Mouse (Mus musculus) frontal cortex, postnatal 14 days (tissue): ENCODE measurements at regions not wholly inside any gene's neighbourhood (a gene's known extent, or its start where the extent isn't known, plus 50 kb on each side); places are given as distances from the start of the nearest gene placed in this dataset.
"Not testable (repeated sequence)": the region's sequence is repeated elsewhere in the genome, so short reads cannot be mapped to it uniquely, and the experiment has no call there.

ENCODE experiments used
- DNase-seq, 2 experiments: peaks; one replicate each; pipeline ENCODE4 v3.0.0; 2022; ENCODE audit warnings: low spot score in 2 of 2

DNA sequence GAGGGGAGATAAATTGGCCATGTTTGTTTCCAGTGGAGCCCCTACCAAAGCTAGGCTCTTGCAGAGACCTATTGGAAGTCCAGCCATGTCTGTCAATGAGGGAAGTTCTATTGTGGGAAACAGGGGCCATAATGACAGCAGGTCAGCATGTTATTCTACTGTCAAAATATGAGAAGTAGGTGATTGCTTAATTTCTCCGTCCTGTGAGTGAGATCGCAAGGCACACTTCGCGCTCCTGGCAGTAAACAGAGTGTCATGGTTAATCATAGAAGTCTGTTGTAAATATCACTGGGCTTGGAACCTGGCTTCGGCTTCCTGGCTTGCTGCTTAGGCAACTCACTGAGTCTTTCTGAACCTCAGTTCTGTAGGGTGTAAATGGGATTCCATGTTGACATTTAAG, 72.5 kb upstream of the Ccdc122 start:
- no peak for DNase-seq

DNA sequence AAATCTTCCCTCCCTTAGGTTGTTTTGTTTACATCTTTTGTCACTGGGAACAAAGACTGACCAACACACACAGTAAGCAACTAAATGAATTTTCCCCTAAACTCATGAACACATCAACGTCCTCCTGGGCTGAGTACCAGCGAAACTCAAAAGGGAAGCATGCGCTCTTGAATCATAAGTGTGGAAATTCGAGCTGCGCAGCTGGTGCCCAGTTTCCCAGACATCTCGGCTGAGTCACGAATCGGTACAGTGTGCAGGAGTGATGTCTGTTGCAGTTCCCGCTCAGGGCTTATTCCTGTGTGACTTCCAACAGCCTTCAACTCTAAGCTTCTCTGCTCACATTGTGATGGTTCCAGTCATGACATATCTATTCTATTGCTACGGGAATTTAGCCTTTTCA, 77.7 kb upstream of the Ccdc122 start:
- DNase-seq: peak; percentile 29 to 56

DNA sequence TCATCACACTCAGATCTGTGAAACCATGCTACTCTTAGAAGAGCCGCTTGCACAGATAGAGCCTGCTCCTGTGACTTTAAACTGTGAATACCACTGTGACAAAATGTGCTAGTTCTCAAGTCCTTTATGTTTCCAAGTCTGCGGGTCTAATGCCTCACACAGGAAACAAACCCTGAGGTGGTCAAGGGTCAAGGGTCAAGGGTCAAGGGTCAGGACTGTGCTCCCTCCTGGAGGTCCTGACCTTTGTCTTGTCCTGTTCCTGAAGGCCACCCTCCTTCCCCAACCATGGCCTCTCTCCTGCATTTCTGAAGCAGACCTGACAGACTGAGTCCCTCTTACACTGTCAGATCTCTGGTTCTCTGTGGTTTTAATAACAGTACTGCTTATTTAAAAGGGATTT, 79.4 kb upstream of the Ccdc122 start:
- DNase-seq: no peak

DNA sequence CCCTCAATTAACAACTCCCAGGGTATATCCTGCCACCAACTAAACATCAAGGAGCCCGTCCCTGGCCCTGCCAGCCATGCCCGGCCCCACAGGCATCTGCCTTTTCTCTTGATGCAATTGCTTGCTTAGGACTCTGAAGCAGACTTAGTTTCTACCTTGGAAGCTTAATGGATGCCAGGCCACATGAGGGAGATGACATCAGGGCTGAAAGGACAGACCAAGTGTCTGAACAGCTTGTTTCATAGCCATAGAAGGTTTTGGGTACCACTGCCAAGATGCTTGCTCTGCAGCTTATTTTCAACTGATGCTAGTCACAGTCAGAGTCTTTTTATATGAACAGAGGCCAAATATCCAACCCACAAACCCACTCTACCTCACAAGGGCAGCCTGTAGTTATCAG, 83.4 kb upstream of the Ccdc122 start:
- DNase-seq: no peak

GRCm38 (mm10) chr14:76951450-76951849, 85.1 kb upstream of the Ccdc122 start:
- peak in 1 of 2 experiments; percentile 26 for DNase-seq

GRCm38 (mm10) chr14:76949388-76949787, 87.2 kb upstream of the Ccdc122 start:
- DNase-seq: no peak

DNA sequence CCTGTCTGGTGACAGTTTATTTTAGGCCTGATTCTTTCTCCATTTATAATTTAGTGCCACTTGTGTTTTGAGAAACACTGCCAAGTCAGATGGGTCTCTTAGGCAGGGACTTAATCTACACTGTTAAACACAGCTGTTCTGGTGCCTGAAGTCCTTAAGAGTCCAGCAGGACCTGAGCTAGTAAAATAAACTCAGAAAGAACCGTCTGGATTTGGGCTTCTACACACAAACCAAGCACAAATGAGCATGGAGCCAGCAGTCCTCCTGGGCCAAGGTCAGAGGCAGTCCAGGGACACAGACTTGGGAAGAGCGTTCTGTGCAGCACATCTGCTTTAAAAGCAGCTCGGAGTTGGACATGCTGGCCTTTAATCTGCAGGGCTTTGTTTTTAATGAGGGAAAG, 87.6 kb upstream of the Ccdc122 start:
- no peak for DNase-seq

DNA sequence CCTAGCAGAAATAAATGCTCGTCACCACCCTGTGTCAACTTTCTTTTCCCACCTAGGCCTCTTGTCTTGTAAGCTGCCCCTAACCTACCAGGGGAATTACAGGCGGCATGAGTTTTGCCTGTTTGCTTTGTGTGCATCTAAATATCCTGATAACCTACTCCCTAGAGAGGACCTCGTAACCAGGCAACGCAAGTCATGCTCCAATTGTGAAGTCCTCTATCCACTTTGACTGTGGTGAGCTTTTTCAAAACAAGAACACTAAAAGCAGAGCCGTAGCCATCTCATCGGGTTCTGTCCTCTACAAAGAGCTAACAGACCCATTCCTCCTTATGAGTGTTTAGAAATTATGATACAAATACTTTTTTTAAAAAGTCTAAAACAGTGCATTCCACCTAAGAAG, 88.1 kb upstream of the Ccdc122 start:
- DNase-seq: no peak

GRCm38 (mm10) chr14:76947148-76947547, 89.4 kb upstream of the Ccdc122 start:
- no peak for DNase-seq

DNA sequence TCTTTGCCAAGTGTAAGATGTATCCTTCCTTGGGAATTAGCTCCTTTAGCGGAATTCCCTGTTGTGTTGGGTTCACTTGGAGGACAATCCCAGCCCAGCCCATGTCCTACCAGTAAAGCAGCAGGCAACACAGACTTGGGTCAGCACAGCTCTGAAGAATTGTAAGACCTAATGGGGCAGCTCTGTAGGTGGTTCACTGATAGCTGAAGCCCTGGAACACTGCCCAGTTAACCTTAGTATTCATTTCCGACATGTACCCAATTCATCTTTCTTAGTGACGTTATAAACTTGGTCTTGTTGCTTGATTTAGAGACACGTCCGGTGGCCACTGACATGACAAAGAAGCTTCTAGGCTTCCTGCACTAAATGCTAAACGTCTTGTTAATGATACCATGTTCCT, 90.9 kb upstream of the Ccdc122 start:
- no peak for DNase-seq

- DNase-seq: no peak
Measured at GRCm38 (mm10) chr14:76941474-76942212, 94.9 kb upstream of the Ccdc122 start.

DNA sequence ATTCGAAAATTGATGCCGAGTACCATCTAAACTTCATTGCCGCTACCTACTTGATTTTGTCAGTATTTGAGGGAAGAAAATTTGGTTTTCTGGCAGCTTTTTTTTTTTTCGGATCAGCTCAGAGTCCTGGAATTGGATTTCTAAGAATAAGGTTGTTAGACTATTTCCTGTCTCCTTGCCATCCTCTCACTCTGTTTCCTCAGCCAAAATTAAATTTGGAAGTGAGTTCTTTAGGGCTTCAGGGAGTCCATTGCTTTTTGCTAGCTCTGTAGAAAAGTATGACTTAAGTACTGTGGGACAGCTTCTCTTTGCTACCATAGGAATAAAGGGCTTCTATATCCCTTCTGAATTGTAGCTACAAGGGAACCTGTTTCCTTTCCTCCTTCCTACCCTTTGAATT, 96.1 kb upstream of the Ccdc122 start:
- no peak for DNase-seq

- DNase-seq: no peak
Measured at GRCm38 (mm10) chr14:76936671-76937070, 99.9 kb upstream of the Ccdc122 start.

- DNase-seq: not testable (repeated sequence)
Measured at GRCm38 (mm10) chr14:76936051-76936450, 100.5 kb upstream of the Ccdc122 start.

GRCm38 (mm10) chr14:76935453-76935852, 101.1 kb upstream of the Ccdc122 start:
- no peak for DNase-seq

DNA sequence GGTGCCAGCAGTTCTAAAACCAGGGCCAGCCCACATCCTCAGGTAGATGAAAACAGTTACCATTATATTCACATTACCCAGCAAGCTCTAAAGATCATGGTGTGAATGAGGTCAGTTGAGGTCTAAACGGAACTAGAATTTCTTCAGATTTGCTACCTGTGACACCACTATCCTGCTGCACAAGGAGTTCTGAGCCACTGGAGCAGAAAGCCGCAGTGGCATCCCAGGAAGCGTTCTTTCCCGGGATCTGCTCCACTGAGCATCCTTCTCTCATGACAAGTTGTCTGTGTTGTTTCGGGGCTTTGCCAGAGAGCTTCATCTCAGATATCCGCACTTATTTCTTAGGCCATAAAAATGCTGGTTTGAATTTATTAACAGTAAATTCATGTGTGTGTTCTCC, 103.7 kb upstream of the Ccdc122 start:
- no peak for DNase-seq

DNA sequence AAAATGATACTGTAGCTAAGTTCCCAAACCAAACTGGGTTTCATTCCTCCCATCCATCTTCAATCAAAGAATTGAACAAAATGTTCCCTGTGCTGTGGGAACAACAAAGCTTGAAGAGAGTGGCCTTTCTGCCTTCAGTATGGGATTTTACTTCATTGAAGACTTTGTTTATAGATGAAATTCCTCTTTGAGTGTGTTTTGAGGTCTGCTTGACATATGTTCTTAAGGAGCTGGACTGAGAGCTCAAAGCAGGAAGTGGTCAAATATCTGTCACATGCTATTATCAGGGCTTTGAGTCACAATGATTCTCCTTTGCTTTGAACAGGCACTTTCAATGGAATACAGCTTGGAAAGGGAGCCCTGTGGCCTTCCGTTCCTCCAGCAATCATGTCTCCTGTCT, 105.2 kb upstream of the Ccdc122 start:
- no peak for DNase-seq

GRCm38 (mm10) chr14:76929562-76929961, 107.0 kb upstream of the Ccdc122 start:
- no peak for DNase-seq

DNA sequence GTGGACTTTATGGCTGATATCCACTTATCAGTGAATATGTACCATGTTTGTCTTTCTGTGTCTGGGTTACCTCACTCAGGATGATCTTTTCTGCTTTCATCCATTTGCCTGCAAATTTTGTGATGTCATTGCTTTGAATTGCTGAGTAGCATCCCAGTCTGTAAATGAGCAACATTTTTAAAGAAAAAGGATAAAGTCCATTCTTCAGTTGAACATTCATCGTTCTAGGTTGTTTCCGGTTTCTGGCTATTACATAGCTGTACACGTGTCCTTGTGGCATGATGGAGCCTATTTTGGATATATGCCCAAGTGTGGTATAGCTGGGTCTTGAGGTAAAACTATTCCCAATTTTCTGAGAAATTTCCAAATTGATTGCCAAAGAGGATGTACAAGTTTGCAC, 107.9 kb upstream of the Ccdc122 start:
- no peak for DNase-seq

- DNase-seq: no peak
Measured at GRCm38 (mm10) chr14:76927245-76927806, 109.2 kb upstream of the Ccdc122 start.

GRCm38 (mm10) chr14:76926416-76926815, 110.2 kb upstream of the Ccdc122 start:
- no peak for DNase-seq

DNA sequence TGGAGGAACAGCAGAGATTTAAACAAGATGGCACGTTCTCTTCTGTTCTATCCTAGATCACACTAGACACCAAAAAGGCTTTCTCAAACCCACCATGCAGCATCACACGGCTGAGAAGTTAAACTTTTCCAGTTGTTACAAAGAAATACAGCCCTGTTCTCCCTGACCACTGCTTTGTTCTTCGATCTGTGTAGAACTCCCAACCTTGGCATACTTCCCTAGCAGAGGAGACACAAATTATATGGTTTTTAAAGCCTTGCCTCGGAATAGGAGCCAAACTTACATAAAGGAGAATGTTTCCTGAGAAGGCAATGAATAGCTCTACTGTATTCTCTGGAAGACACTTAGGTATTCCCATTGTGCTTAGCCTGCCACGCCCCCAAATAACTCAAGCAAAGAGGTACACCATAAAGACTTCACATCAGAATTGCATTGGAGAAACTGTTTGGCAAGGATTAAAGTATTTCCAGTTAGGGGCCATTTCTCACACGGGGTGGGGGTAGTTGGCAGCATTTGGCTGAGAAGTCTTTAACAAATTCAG, 114.1 kb upstream of the Ccdc122 start:
- DNase-seq: no peak

GRCm38 (mm10) chr14:76918091-76918490, 118.5 kb upstream of the Ccdc122 start:
- DNase-seq: no peak
